Mouse (Mus musculus): ENCODE results near the gene Nup155.

The Nup155 gene

GRCm38 (mm10) chr15:8200317-8200716, 91.2 kb downstream of the Nup155 start:
- no peak for DNase-seq

DNA sequence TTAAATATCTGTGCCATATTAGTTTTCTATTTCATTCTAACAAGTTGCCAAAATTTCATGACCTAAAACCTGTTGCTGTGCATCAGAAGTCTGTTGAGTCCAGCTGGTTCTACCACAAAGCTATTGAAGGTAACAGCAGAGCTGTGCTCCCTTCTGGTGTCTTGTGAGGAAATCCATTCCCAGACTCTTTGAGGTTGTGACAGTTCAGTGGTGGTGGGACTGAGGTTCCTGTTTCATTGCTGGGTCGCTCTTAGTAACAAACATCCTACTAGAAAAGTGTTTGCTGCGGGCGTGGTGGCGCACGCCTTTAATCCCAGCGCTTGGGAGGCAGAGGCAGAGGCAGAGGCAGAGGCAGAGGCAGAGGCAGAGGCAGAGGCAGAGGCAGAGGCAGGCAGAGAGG, 99.3 kb downstream of the Nup155 start:
- no peak for DNase-seq
